Mouse (Mus musculus): ENCODE results near the gene Csnk1e. TPM values are rescaled to one million over a fixed set of nuclear protein-coding genes. Genes with fewer than 3 reads are reported as not detected.

Csnk1e gene
- total RNA-seq, 2 experiments from 2014 or later, result 172 to 178 TPM

DNA sequence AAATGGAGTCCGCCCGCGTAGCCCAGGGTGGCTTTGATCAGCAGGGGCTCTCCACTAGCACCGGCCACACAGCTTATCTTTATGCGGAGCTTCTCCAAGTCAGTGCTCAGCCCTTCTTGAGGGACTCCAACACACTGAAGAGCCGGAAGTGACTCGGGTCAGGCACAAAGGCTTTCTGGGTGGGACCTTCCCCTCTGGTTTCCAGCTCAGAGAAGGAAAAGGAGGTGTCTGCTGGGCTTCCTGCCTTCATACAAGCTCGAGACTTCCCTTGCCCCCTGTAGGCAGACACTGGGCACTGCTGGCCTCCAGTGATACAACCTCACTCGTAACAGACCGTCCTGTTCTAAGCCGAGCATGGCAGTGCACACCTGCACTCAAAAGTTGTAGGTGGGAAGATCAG is 58.6 kb downstream of the Csnk1e start:
- DNase-seq (ENCODE audit: low spot score in 2 of 2), result no peak

DNA sequence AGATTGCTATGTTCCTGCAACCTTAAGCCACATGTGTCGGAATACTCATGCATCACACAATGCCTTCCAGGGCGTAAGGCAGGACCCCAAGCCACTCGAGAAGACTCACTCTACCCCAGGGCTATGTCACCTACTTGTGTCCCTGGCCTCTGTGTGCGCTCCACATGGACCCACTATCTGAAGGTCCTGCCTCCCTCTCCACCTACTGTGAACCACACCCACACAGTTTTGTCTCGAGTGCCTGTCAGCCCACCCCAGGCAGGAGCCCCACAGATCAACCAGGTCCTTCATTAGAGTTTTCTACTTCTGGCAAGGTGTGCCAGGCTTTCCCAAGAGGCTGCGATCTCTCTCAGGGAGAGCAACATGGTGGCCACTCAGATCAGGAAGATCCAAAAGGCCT is 60.1 kb downstream of the Csnk1e start:
- no peak for DNase-seq (ENCODE audit: low spot score in 2 of 2)

DNA sequence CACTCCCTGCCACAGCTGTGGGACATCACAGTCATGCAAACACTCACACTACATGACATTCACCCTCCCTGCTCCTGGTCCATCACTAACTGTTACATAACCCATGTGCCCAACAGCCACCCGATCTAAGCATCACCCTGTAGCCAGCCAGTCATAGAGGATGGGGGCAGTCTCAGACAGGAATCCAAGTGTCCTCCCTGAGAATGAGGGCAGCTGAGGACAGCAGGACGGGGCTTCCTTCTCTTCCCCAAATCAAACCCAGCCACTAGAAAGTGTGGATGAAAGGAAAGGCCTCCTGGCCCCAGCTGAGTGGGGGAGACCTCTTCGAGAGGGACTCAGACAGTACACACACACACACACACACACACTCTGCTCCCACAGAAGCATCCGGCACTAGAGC is 60.5 kb downstream of the Csnk1e start:
- no peak for DNase-seq (ENCODE audit: low spot score in 2 of 2)

DNA sequence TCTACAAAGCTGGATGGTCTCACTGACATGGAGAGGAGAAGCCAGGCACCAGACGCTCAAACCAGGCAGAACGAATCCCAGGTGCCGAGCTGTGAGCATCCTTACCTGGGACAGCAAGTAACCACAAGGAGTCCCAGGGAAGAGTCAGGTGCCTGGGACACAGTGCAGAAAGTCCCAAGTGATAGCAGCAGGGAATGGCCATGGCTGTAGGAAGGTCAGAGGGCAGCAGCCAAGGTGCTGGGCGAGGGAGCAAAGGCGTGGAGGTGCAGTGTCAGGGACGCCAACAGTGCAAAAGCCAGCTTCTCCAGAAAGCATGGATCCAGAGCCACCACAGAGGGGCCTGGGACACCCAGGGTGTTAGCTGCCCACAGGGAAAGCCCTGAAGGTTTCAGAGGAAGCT is 62.3 kb downstream of the Csnk1e start:
- no peak for DNase-seq (ENCODE audit: low spot score in 2 of 2)

DNA sequence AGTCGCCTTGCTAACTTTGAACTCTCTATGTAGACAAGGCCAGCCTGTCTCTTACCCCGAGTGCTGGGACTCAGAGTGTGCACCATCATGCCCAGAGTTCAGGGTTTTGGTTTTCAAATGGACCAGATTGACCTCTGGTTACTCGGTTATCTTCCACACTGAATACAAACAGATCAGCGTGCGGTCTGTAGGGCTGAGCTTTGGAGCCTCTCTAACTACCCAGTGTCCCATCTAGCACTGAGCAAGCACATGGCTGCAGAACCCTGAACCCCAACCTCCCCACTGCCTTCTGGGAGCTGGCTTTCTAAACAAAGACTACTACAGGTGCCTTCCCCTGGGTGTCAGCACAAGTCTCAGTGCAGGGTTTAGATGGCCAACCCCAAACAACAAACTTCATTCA is 62.8 kb downstream of the Csnk1e start:
- DNase-seq (ENCODE audit: low spot score in 2 of 2), result no peak

DNA sequence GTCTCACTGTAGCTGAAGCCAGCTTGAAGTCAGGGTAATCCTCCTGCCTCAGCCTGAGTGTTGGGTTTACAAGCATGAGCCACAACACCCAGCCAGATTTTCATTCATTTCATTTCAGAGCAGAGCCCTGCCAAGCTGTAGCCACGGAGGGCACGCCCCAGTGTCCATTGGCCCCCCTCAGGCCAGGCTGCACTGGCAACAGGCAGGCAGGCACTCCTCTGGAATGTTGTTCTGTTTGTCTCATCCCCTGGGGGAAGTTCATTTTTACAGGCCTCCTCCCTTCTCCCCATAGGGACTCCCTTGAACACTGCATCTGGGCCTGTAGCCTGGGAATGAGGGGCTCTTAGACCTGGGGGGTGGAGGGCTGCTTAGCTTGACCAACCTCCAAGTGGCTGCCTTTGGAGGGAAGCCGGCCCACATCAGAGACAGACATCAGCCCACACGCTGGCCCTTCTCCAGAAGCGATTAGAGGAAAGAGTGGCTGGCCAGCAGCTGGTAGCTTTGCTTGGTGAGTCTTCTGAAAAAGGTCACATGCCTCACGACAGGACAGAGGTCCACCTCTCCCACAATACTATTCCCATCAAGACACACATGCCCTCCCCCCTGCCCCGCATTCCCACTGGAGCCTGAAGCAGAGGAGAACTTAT is 63.8 kb downstream of the Csnk1e start:
- DNase-seq (ENCODE audit: low spot score in 2 of 2), result peak in 1 of 2 experiments; percentile 52

DNA sequence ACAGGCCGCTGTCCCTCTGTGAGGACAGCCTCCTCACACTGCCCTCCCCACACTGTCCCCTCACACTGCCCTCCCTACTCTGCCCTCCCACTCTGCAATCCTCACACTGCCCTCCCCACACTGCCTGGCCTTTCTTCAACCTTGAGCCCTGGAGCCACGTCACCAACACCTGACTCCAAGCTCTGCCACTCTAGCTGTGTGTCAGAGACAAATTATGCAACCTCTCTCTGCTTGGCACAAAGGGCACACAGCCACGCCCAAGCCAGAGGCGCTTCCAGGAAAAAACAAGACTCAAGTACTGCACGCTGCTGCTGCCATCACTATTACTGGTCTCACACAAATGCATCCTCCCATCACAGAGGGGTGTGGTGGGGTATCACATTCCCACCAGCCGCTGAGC is 64.9 kb downstream of the Csnk1e start:
- DNase-seq (ENCODE audit: low spot score in 2 of 2), result no peak

DNA sequence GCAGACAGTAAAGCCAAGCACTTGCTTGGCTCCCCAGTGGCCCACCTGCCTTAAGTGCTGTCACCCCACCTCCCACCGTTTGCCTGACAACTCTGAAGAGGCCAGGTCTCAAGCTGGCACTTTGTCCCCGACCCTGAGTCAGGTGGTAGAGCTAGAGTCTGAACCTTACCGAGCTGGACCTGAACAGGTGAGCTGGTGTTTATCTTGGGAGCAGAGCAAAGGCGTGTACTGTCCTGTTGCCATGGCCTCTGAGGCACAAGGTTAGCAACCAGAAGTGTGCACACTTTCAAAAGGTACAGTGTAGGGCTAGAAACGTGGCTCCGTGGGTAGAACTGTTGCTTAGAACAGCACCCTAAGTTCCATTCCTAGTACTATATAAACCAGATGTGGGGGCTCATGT is 67.2 kb downstream of the Csnk1e start:
- DNase-seq (ENCODE audit: low spot score in 2 of 2), result no peak

DNA sequence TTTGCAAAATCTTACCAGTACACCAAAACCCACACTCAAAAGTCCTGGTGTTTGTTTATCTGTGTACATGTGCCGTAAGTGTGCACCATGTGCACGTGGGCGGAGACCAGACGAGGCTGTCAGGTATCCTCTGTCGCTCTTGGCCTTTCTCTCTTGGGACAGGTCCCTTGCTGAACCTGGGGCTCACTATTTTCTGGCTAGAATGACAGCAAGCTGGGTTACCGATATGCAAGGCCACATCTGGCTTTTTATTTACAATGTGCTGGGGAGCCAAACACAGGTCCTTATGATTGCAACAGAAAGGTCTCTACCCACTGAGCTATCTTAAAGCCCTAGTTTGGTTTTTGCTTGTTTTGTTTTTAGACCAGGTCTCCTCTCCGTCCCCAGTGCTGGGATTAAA is 67.8 kb downstream of the Csnk1e start:
- no peak for DNase-seq (ENCODE audit: low spot score in 2 of 2)

DNA sequence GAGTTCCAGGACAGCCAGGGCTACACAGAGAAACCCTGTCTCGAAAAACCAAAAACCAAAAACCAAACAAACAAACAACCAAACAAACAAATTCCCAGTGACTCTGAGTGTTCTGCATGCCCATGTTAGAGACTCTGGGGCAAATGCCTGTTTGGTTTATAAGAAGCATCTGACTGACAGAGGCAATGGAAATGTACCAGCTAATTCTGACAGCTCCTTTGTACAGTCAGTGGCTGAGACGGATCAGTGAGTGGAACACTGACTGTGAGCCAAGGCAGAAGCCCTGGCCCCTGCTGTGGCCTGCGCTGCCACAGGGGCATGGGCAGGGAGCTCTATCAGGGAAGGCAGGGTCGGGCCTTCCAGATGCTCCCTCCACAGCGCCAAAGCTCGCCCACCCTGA is 68.3 kb downstream of the Csnk1e start:
- DNase-seq (ENCODE audit: low spot score in 2 of 2), result no peak

DNA sequence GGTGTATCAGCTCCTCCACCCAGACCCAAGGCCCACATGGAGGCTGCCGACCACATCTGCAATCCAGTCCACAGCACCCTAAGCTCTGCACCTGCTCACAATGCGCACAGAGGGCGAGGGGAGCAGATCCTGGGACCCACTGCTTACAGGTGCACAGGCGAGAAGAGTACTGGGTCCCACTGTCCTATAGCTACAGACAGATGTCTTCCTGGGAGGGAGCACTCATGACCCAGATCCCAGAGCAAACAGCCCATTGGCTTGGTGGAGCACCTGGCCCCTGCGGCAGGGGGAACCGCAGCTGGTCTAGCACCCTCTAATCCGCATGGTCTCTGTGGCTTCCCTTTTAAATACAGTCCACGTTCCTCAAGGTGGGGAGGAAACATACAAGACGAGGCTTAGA is 73.7 kb downstream of the Csnk1e start:
- DNase-seq (ENCODE audit: low spot score in 2 of 2), result no peak

DNA sequence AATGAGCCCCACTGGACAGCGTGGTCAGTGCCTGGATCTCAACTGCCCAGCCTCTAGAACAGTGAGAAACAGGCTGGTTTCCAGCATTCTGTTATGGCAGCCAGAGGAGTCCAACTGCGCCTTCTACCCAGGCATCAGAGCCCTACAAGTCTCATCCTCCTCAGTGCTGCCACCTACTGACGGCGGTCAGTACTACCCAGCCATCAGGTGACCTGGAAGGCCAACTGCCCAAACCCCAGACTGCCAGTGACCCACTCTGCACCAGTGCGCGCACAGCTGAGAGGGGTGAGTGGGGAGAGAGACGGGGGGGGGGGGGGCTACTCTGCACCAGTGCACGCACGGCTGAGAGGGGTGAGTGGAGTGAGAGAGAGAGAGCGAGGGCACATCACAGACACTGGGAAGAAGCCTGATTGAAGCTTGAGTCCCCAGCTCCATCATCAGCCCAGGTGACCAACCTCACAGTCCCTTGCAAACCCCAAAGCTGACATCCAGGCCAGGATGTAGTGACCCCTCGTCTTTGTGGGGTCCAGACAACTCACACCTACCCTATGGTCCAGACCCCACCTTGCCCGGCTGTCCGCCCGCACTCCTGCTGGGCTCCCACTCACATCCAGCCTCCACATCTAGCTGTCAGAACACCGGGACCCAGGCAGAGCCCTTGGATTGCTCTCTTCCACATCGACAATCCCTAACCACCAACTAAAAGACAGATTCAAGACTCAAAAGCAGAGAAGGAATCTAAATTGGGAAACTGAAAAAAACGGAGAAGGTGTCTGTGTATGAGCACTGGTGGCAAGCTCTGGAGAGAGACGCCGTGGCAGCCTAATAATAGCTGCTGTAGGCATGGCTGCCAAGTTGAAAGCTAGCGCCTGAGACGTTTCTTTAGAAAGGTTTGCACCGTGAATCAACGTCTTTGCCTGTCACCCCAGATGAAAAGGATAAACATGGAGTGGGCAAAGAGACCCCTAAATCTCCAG is 74.6 kb downstream of the Csnk1e start:
- DNase-seq (ENCODE audit: low spot score in 2 of 2), result peak; percentile 70 to 75

DNA sequence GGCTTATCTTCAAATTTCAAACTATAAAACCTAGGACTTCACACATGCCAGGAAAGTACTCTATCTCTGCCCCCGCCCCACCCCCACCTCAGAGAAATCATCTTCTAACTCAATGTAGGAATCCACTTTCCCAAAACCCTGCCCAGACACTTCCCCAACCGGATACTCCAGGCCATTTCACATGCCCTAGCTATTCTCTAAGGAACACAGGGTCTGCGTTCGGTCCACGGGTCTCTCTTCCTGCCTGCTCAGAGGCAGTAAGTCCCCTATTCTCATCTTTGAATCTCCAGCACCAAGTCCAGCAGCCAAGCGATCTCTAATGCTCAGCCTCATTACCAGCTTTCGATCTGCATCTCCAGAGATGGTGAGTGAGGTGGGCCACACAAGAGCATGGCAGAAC is 75.7 kb downstream of the Csnk1e start:
- no peak for DNase-seq (ENCODE audit: low spot score in 2 of 2)

DNA sequence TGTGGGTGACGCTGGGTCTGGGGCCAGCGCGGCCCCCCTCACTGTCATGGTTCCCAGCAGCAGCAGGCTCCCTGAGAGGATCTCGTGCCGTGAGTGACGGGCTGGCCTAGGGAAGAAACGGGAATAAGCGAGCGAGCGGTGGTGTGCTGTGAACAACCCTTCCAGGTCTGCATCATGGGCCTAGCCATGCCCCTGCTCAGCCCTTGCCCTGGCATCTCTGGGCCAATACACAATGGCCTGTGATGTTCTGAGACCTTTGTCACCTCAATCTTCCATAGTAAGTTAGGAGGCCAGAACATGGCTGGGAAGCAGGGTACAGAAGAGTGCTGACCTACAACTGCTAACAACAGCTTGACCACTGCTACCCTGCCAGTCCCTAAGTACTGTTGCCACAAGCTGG is 76.8 kb downstream of the Csnk1e start:
- DNase-seq (ENCODE audit: low spot score in 2 of 2), result no peak

DNA sequence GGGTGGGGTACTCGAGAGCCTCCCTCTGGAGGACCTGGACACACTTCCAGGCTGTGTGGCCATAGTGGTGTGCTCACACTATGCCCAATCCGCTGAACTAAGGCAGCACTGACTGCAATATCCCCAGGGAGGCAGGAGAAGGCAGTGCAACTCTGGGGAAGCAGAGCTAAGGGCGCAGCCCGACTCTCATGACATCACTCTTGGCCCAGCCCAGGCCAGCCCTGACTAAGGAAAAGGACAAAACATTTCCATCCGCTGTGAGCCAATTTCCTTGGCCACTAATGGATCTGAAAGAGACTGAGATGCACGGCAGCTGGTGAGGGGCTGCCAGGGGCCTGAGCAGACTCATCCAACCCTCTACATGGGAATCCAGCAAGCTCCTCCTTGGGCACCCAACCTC is 77.7 kb downstream of the Csnk1e start:
- peak; percentile 55 to 60 for DNase-seq (ENCODE audit: low spot score in 2 of 2)

DNA sequence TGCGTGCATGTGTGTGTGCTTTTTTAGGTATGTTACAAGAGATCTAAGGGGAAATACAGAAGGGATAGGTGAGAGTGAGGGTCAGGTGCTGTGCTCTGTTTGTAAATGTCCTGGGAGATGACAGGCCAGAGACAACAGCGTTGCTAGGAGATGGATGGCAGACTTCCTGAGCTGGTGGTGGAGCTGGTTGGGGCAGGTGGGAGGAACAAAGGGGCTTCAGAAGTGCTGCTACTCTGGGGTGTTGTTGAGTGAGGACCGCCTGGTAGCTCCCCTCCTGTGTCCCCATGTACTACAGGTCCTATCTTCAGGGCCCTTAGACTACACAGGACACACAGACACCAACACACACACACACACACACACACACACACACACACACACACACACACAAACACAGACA is 80.6 kb downstream of the Csnk1e start:
- DNase-seq (ENCODE audit: low spot score in 2 of 2), result no peak

DNA sequence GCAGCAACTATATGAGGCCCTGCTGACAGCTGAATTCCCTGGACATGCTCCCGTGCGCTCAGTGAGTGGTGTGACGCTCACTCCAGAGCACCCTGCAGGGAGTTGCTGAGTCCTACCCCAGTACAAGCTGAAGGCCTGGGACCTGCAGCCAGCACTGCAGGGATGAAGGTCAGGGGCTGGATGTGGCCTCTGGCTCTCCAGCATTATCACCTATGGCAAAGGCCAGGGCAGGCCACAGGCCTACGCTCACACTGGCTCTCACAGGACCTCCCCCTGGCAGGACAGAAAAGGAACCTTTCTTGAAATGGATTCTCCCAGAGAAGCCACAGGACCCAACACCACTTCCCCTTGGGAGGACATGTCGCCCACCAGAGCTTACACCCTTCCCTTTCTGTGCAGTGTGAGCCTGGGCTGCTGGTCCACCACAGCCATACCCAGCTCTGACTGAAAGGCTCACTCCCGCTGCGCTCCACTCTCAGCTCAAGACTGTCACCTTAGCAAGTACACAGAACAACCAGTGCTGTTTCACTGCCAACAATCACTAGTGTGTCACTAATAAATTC is 85.0 kb downstream of the Csnk1e start:
- no peak for DNase-seq (ENCODE audit: low spot score in 2 of 2)

DNA sequence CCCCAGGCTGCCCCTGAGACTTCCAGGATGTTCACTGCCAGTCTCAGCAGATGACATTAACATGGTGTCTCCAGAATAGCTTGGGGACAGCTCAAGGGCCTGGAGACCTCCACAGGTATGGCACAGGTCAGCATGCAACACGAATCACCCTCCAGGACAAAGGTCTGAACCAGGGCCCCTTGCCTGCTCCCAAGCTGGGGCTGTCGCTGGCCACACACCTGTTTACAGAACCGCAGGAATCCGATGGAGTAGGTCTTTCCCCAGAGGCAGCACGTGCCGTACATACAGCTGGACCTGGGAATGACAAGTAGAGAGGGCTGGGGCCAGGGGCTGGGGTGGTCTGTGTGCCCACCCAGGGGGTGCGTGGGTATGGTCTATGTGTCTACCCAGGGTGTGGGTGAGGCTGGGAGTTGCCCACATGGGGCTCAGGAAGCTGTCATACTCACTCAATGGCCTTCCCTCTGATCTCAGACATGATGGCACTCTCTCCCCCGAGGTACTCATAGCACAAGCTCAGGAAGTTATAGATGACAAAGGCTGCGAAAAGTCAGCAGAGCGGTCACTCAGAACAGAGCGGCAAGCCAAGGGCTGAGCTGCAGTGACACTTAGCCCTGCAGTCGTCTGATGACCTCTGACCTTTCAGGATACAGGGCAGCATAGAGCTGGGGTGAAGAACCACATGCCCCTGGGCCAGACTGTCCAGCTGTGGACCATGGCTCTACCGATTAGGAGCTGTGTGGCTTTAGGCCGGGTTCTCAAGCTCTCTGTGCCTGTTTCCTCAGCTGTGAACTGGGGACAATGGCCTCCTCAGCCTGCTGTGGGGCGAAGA is 85.7 kb downstream of the Csnk1e start:
- no peak for DNase-seq (ENCODE audit: low spot score in 2 of 2)

DNA sequence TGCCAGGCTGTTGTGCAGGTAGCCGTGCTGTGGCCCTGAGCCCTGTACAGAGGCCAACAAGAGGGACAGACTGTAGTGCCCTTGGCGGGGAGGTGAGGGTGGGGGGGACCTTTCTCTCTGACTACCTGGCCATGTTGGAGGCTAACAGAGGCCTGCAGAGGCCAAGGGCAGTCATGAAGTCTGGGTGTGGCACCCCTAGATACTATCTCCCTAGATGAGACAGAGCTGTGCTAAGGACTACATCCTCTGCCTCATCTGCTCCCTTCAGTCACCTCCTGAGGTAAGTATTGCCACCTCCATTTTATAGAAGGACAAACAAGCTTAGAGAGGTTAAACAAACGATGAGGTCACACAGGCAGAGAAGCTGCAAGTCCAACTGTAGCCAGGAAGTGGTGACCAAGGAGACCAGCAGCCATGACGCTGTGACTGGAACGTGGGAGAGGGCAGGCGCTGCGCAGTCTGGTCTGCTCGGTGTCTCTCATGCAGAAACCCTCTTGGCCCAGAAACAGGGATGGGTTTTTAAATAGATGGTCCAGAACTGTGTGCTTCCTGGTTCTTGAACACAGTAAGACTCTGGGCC is 86.4 kb downstream of the Csnk1e start:
- DNase-seq (ENCODE audit: low spot score in 2 of 2), result no peak

DNA sequence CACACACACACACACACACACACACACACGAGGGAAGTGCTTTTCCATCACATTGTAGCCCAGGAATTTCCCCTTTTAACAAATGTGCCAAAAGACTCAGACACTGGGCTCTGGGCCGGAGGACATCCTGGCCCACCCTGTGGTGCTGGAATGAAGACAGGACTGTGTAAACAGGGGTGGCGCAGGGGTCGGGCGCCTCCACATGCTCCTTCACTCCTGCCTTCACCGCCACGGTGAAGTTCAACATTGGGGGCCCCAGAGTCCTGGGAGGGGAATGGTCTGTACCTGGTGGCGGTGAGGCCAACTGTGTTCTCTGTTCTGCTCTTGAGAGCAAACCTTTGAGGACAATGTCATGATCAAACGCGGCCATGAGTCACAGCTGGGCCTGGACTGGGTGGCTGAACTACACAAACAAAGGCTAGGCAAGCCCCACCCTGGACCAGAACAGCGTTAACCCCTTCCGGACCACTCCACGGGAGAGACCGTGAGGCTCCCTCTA is 87.0 kb downstream of the Csnk1e start:
- DNase-seq (ENCODE audit: low spot score in 2 of 2), result no peak

Measured in layer of hippocampus, postnatal 10 days (tissue).